Mouse (Mus musculus) limb, embryonic 14.5 days (tissue): Measurements from ENCODE around the gene Zfp653. TPM values are rescaled to one million over a fixed set of nuclear protein-coding genes. Genes with fewer than 3 reads are reported as not detected.
A peak's percentile ranks its signal among the peaks of the same experiment; 100 is the strongest.
"Not testable (repeated sequence)": the region's sequence is repeated elsewhere in the genome, so short reads cannot be mapped to it uniquely, and the experiment has no call there.

Experiments used
- ATAC-seq: fragments of 200-750 bp; cut with Nextera tagmentation; 2 replicates; pipeline ENCODE4 v1.8.0; 2017; ENCODE audit warnings: low read depth, moderate number of reproducible peaks, moderate TSS enrichment; ENCODE audit not compliant: low FRiP score
- DNase-seq: peaks from one replicate; pipeline ENCODE4 v3.0.0-alpha.2; 2015; ENCODE audit warnings: low spot score
- H3K27ac ChIP-seq: fragments of 300-500 bp; sonication (generic); replicated peaks from 2 replicates; pipeline ENCODE4 v1.5.1; 2014; ENCODE audit warnings: low read depth, mild to moderate bottlenecking, low read length, moderate library complexity, mixed read lengths
- H3K27me3 ChIP-seq: fragments of 300-500 bp; sonication (generic); 2 replicates; pipeline ENCODE4 v1.6.1; 2014; ENCODE audit warnings: low read length, mixed read lengths; ENCODE audit not compliant: control insufficient read depth, insufficient read depth
- H3K36me3 ChIP-seq: fragments of 300-500 bp; sonication (generic); 2 replicates; pipeline ENCODE4 v1.6.1; 2014; ENCODE audit warnings: mild to moderate bottlenecking, low read length, moderate library complexity, mixed read lengths; ENCODE audit not compliant: control insufficient read depth, insufficient read depth
- H3K4me1 ChIP-seq: fragments of 300-500 bp; sonication (generic); 2 replicates; pipeline ENCODE4 v1.6.1; 2014; ENCODE audit warnings: antibody characterized with exemption, low read length, mixed read lengths; ENCODE audit not compliant: control insufficient read depth, insufficient read depth
- H3K4me2 ChIP-seq: fragments of 300-500 bp; sonication (generic); replicated peaks from 2 replicates; pipeline ENCODE4 v1.6.1; 2014; ENCODE audit warnings: low read depth, mild to moderate bottlenecking, low read length, moderate library complexity; ENCODE audit not compliant: severe bottlenecking
- H3K4me3 ChIP-seq: fragments of 300-500 bp; sonication (generic); replicated peaks from 2 replicates; pipeline ENCODE4 v1.5.1; 2014; ENCODE audit warnings: low read length
- H3K9ac ChIP-seq: fragments of 300-500 bp; sonication (generic); 2 replicates; pipeline ENCODE4 v1.6.1; 2014; ENCODE audit warnings: mild to moderate bottlenecking, low read depth, low read length, moderate library complexity; ENCODE audit not compliant: severe bottlenecking
- H3K9me3 ChIP-seq: fragments of 300-500 bp; sonication (generic); 2 replicates; pipeline ENCODE4 v1.6.1; 2016; ENCODE audit warnings: low read length; ENCODE audit not compliant: control insufficient read depth
- POLR2A ChIP-seq: fragments of 200-500 bp; IDR thresholded peaks from 2 replicates; pipeline ENCODE4 v1.8.0; 2012; ENCODE audit warnings: inconsistent platforms, mild to moderate bottlenecking, moderate library complexity, borderline replicate concordance; ENCODE audit not compliant: insufficient read depth, insufficient read length; ENCODE audit errors: extremely low read depth
- WGBS: fragments of 180-500 bp; shearing (Covaris S2); extraction: QIAGEN DNeasy Blood & Tissue Kit; methylation state at CpG from one replicate; pipeline ENCODE4 v1.1.7; 2014; 5-methylcytosine and 5-hydroxymethylcytosine counted together
- polyA plus RNA-seq, 2 experiments: library from polyadenylated mRNA; depleted of rRNA in 1 of 2; stranded (reverse) in 1 of 2; unstranded in 1 of 2; fragments of >200 nt; fragmentation: Nextera tagmentation in 1 of 2; extraction: Ambion mirVana in 1 of 2; gene quantifications; 2 replicates each; pipeline versions ENCODE4 v1.2.1 to v1.2.3; 2012 to 2014

The Zfp653 gene
- polyA plus RNA-seq, 2 experiments, result 8.7 to 31.2 TPM

GRCm38 (mm10) chr9:22085022-22085834 is 14.1 kb upstream of the Zfp653 start, which contains the start of gene Ecsit:
Gene Ecsit (minus strand): TSS chr9:22085438.
- Histone ChIP-seq H3K27ac (peak within 1 kb of the TSS; percentile 71), H3K4me1 (peaks cover 5% of the 10 kb centered on the region), H3K9me3 (no peaks in the 10 kb centered on the region), H3K9ac (peak within 1 kb of the TSS; percentile 70), H3K4me2 (peak within 1 kb of the TSS; percentile 74), H3K4me3 (peak within 1 kb of the TSS; percentile 77), H3K27me3 (no peaks in the 10 kb centered on the region), H3K36me3 (no peaks in the 10 kb centered on the region)
- peak; percentile 35; the same call in 1 of the 2 replicates for TF ChIP-seq POLR2A
- ATAC-seq (peak; percentile 99), DNase-seq (peak; percentile 98)
- WGBS, result under 1% methylated on average over 47 of the region's 48 CpGs

- peak overlapping the region; percentile 74 for H3K4me2 ChIP-seq
- 32% methylated on average over 4 of the region's 4 CpGs for WGBS
- H3K36me3 ChIP-seq, result no peaks in the 10 kb centered on the region
- DNase-seq (no peak), ATAC-seq (no peak)
- H3K9me3 ChIP-seq, result no peaks in the 10 kb centered on the region
- no peak overlapping the region for H3K27ac ChIP-seq
- TF ChIP-seq POLR2A, result no peak
- no peaks in the 10 kb centered on the region for H3K27me3 ChIP-seq
- peak overlapping the region; percentile 77 for H3K4me3 ChIP-seq
- H3K9ac ChIP-seq, result peak overlapping the region; percentile 70
- H3K4me1 ChIP-seq, result peaks cover 5% of the 10 kb centered on the region
Measured at GRCm38 (mm10) chr9:22084667-22085021, 13.5 kb upstream of the Zfp653 start.

- Histone ChIP-seq H3K9ac (no peak overlapping the region), H3K4me2 (no peak overlapping the region), H3K4me3 (no peak overlapping the region), H3K9me3 (no peaks in the 10 kb centered on the region), H3K36me3 (peaks cover 29% of the 10 kb centered on the region; the same call in 1 of the 2 replicates), H3K4me1 (no peaks in the 10 kb centered on the region), H3K27me3 (no peaks in the 10 kb centered on the region), H3K27ac (no peak overlapping the region)
- DNase-seq (no peak), ATAC-seq (no peak)
- no peak for TF ChIP-seq POLR2A
- 93% methylated on average over 23 of the region's 23 CpGs for WGBS
Measured at GRCm38 (mm10) chr9:22076223-22076622, 5.0 kb upstream of the Zfp653 start.

GRCm38 (mm10) chr9:22075778-22076177 is 4.6 kb upstream of the Zfp653 start:
- H3K27me3 ChIP-seq, DNase-seq, H3K4me3 ChIP-seq, H3K9me3 ChIP-seq, H3K4me2 ChIP-seq, H3K27ac ChIP-seq, ATAC-seq, H3K4me1 ChIP-seq, H3K9ac ChIP-seq: not testable (repeated sequence)
- peaks cover 29% of the 10 kb centered on the region; the same call in 1 of the 2 replicates for H3K36me3 ChIP-seq
- 80% methylated on average over 5 of the region's 5 CpGs for WGBS

GRCm38 (mm10) chr9:22072276-22072675 is 1.1 kb upstream of the Zfp653 start:
- 86% methylated on average over 4 of the region's 4 CpGs for WGBS
- Histone ChIP-seq H3K4me1 (peaks cover 6% of the 10 kb centered on the region; the same call in 1 of the 2 replicates), H3K36me3 (peaks cover 31% of the 10 kb centered on the region), H3K27ac (no peak overlapping the region), H3K9me3 (no peaks in the 10 kb centered on the region), H3K27me3 (no peaks in the 10 kb centered on the region), H3K9ac (no peak overlapping the region), H3K4me2 (no peak overlapping the region), H3K4me3 (no peak overlapping the region)
- no peak for DNase-seq
- TF ChIP-seq POLR2A, result no peak
- ATAC-seq, result no peak
